Mouse (Mus musculus) midbrain, embryonic 10.5 days (tissue): ENCODE measurements around the gene Gm21958. TPM values are rescaled to one million over a fixed set of nuclear protein-coding genes. Genes with fewer than 3 reads are reported as not detected.
"Not testable (repeated sequence)": the region's sequence is repeated elsewhere in the genome, so short reads cannot be mapped to it uniquely, and the experiment has no call there.

Experiments
- DNase-seq: peaks from one replicate; pipeline ENCODE4 v3.0.0-alpha.2; 2017; ENCODE audit warnings: low spot score
- H3K27ac ChIP-seq: fragments of 300-500 bp; sonication (generic); replicated peaks from 2 replicates; pipeline ENCODE4 v1.5.1; 2016; ENCODE audit warnings: mild to moderate bottlenecking
- H3K27me3 ChIP-seq: fragments of 300-500 bp; sonication (generic); 2 replicates; pipeline ENCODE4 v1.6.1; 2016; ENCODE audit warnings: low read depth, mild to moderate bottlenecking; ENCODE audit not compliant: poor library complexity, severe bottlenecking
- H3K36me3 ChIP-seq: fragments of 300-500 bp; sonication (generic); 2 replicates; pipeline ENCODE4 v1.6.1; 2016; ENCODE audit warnings: mild to moderate bottlenecking, moderate library complexity
- H3K4me1 ChIP-seq: fragments of 300-500 bp; sonication (generic); 2 replicates; pipeline ENCODE4 v1.6.1; 2016
- H3K4me3 ChIP-seq: fragments of 300-500 bp; sonication (generic); 2 replicates; pipeline ENCODE4 v1.5.1; 2016; ENCODE audit warnings: mild to moderate bottlenecking, moderate library complexity
- H3K9me3 ChIP-seq: fragments of 300-500 bp; sonication (generic); replicated peaks from 2 replicates; pipeline ENCODE4 v1.6.1; 2016; ENCODE audit warnings: mild to moderate bottlenecking
- WGBS: fragments of 180-500 bp; shearing (Covaris S2); methylation state at CpG from one replicate; pipeline ENCODE4 v1.1.7; 2016; 5-methylcytosine and 5-hydroxymethylcytosine counted together
- polyA plus RNA-seq: library from polyadenylated mRNA; unstranded; fragments of >200 nt; fragmentation: Nextera tagmentation; extraction: Ambion mirVana; gene quantifications from 2 replicates; pipeline ENCODE4 v1.2.1, GENCODE M21; 2016

The Gm21958 gene
- polyA plus RNA-seq, 1 experiment from 2014 or later, result 0.56 TPM

DNA sequence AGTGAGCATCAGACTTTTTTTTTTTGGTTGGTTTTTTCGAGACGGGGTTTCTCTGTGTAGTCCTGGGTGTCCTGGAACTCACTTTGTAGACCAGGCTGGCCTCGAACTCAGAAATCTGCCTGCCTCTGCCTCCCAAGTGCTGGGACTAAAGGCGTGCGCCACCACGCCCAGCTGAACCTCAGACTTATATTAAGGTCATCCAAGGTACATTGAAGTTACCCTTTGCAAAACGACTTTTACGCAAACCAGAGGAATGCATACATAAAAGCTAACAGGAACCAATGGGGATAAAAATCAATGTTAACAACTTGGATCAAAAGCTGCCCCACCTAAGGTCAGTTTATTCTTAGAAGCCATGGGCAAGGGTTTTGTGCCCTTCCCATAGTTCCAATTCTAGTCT is 10.0 kb downstream of the Gm21958 start:
- H3K4me3 ChIP-seq, H3K27me3 ChIP-seq, DNase-seq, H3K4me1 ChIP-seq, H3K9me3 ChIP-seq, H3K27ac ChIP-seq: not testable (repeated sequence)
- 97% methylated on average over 8 of the region's 8 CpGs for WGBS
- peaks cover 96% of the 10 kb centered on the region for H3K36me3 ChIP-seq

- no peak overlapping the region for H3K4me3 ChIP-seq
- H3K27me3 ChIP-seq, result no peaks in the 10 kb centered on the region
- peaks cover 97% of the 10 kb centered on the region for H3K36me3 ChIP-seq
- H3K4me1 ChIP-seq, result no peaks in the 10 kb centered on the region
- WGBS, result 85% methylated on average over 5 of the region's 5 CpGs
- DNase-seq, result no peak
- H3K27ac ChIP-seq, result no peak overlapping the region
- H3K9me3 ChIP-seq, result no peaks in the 10 kb centered on the region
Observed at GRCm38 (mm10) chr3:54699759-54700301, 14.3 kb downstream of the Gm21958 start.

DNA sequence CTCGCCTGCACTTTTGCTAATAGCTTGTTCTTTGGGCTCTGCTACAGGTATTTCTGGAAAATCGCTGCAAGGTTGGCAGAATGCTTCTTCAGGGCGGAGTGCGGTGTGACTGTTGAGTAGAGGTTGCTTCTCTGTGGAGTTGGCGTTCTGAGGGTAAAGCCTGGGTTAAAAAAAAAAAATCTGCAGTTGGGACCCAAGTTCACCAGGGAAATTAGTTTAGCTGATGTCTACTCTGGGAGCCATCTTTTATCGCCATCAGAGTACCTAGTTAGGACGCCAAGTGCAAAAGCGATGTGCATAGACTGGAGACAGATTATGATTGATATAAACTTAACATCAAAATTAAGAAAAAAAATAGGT is 21.1 kb downstream of the Gm21958 start:
- Histone ChIP-seq H3K27ac (peak overlapping the region; percentile 91), H3K4me3 (peak overlapping the region; percentile 81), H3K36me3 (peaks cover 35% of the 10 kb centered on the region), H3K27me3 (peaks cover 4% of the 10 kb centered on the region; the same call in 1 of the 2 replicates), H3K9me3 (no peaks in the 10 kb centered on the region), H3K4me1 (peaks cover 14% of the 10 kb centered on the region)
- DNase-seq, result no peak
- WGBS, result under 1% methylated on average over 8 of the region's 8 CpGs

- Histone ChIP-seq H3K27ac (peak within 1 kb of the TSS; percentile 91), H3K4me1 (peaks cover 14% of the 10 kb centered on the region), H3K9me3 (no peaks in the 10 kb centered on the region), H3K36me3 (peaks cover 29% of the 10 kb centered on the region), H3K27me3 (peaks cover 4% of the 10 kb centered on the region; the same call in 1 of the 2 replicates), H3K4me3 (peak within 1 kb of the TSS; percentile 81)
- 2% methylated on average over 65 of the region's 65 CpGs for WGBS
- peak; percentile 95 for DNase-seq
Observed at GRCm38 (mm10) chr3:54692202-54693055, 21.7 kb downstream of the Gm21958 start, which contains the start of gene Supt20. Gene Supt20 (plus strand): TSS chr3:54692807.

DNA sequence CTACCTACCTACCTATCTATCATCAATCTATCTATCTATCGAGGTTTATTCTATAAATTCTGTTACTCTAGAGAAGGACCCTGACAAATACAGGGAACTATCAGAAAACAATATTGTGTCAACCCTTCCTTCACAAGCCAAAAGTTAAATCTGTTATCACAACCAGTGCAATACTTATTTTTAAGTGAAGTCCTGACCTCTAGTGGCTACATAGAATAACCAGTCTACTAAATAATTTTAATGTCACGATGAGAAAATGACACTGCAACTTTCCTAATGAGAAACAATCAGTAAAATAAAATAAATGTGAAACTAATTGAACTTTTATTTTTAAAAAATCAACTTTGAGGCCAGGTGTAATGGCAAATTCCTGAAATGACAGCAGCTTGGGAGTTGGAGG is 25.1 kb downstream of the Gm21958 start:
- no peak overlapping the region for H3K4me3 ChIP-seq
- H3K9me3 ChIP-seq, result no peaks in the 10 kb centered on the region
- no peaks in the 10 kb centered on the region for H3K36me3 ChIP-seq
- WGBS, result 63% methylated on average over 2 of the region's 2 CpGs
- H3K27me3 ChIP-seq, result peaks cover 4% of the 10 kb centered on the region; the same call in 1 of the 2 replicates
- H3K4me1 ChIP-seq, result peaks cover 11% of the 10 kb centered on the region
- DNase-seq, result no peak
- H3K27ac ChIP-seq, result no peak overlapping the region

DNA sequence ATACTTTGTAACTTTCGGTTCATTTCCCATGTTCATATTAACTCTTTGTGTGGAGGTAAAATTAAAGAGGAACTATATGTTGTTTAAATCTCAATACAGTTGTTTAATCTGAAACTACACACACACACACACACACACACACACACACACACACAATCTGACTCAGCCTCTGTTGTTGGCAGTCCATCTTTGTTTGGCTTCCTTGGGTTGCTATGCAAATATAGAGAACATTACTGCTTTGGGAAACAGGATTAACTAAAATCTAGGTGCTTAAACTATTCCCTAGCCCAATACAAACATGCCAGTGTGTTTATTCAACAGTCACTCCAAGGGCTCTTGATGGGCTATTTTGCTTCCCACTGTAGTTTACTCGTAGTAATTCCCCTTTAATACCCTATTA is 26.9 kb downstream of the Gm21958 start:
- H3K27ac ChIP-seq, result no peak overlapping the region
- H3K4me3 ChIP-seq, result no peak overlapping the region
- peaks cover 4% of the 10 kb centered on the region for H3K4me1 ChIP-seq
- no peaks in the 10 kb centered on the region for H3K9me3 ChIP-seq
- no peaks in the 10 kb centered on the region for H3K36me3 ChIP-seq
- 83% methylated on average over 2 of the region's 2 CpGs for WGBS
- peaks cover 4% of the 10 kb centered on the region; the same call in 1 of the 2 replicates for H3K27me3 ChIP-seq
- no peak for DNase-seq

DNA sequence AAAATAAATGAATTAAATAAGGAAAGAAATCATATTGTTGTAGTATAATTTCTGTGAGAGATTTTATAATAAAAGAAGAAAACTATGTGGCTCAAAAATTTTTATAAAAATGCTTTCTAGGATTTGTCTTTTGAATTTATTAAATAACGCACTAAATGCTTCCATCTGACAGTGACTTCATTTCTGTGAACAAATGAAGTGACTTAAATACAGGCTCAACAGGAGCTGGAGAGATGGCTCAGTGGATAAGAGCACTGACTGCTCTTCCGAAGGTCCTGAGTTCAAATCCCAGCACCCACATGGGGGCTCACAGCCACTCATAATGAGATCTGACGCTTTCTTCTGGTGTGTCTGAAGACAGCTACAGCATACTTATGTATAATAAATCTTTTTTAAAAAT is 29.0 kb downstream of the Gm21958 start:
- no peak for DNase-seq
- no peaks in the 10 kb centered on the region for H3K4me1 ChIP-seq
- H3K27ac ChIP-seq, result no peak overlapping the region
- no peak overlapping the region for H3K4me3 ChIP-seq
- no peaks in the 10 kb centered on the region for H3K27me3 ChIP-seq
- H3K9me3 ChIP-seq, result no peaks in the 10 kb centered on the region
- WGBS, result 94% methylated on average over 3 of the region's 3 CpGs
- no peaks in the 10 kb centered on the region for H3K36me3 ChIP-seq

- Histone ChIP-seq H3K27me3 (no peaks in the 10 kb centered on the region), H3K4me3 (no peak overlapping the region), H3K4me1 (no peaks in the 10 kb centered on the region), H3K9me3 (no peaks in the 10 kb centered on the region), H3K36me3 (no peaks in the 10 kb centered on the region), H3K27ac (no peak overlapping the region)
- 80% methylated on average over 6 of the region's 6 CpGs for WGBS
- no peak for DNase-seq
Observed at GRCm38 (mm10) chr3:54681310-54682204, 32.6 kb downstream of the Gm21958 start.

GRCm38 (mm10) chr3:54676818-54677217 is 37.3 kb downstream of the Gm21958 start:
- no peak overlapping the region for H3K4me3 ChIP-seq
- H3K27me3 ChIP-seq, result no peaks in the 10 kb centered on the region
- H3K36me3 ChIP-seq, result no peaks in the 10 kb centered on the region
- H3K9me3 ChIP-seq, result no peaks in the 10 kb centered on the region
- no peak overlapping the region for H3K27ac ChIP-seq
- WGBS, result 90% methylated on average over 2 of the region's 2 CpGs
- H3K4me1 ChIP-seq, result 0 out of 2 replicates have a peak, but pooled peaks cover 3% of the 10 kb centered on the region
- no peak for DNase-seq

DNA sequence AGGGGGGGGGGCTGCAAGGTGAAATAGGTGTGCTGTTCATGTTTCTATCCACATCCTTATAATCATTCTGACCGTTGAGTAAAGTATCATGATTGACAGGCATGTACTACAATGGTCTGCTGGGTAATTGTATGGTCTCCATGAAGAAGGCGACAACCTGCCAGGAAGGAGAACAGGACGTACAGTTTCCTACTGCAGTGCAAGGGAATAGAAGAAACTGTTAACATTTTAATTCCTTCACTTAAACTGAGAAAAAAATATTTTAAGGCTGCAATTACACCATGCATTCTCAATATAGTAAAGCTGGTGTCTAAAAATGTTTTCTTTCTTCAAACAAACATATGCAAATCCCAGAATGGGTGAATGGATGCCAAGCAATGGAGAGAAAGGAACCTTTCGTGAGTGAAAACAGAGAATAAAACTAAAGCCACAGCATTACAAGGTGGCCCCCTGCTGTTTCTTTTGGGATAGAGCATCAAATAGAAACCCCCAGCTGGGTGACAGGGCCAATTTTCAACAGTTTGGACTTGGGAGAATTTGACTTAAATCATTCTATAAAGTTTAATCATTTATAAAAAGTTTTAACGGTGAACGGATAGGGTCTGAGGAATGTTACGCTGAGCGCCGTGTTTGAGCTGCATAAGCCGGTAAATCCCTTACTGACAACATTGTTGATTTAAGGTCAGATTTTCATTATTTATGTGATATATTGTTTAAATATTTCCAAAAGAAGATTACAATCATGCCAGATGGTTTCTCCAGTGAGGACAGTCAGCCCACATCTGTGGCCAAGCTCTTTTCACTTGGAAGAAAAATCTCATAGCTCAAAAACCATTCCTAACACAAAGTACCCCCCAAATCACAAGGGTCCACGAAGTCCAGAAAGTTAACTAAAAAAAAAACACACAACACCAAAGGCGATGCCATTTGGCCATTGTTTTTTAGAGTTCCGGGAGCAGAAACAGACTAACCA is 41.3 kb downstream of the Gm21958 start:
- no peak overlapping the region for H3K27ac ChIP-seq
- no peaks in the 10 kb centered on the region for H3K27me3 ChIP-seq
- peak; percentile 17 for DNase-seq
- WGBS, result 69% methylated on average over 13 of the region's 13 CpGs
- no peaks in the 10 kb centered on the region for H3K36me3 ChIP-seq
- no peaks in the 10 kb centered on the region for H3K9me3 ChIP-seq
- H3K4me1 ChIP-seq, result 0 out of 2 replicates have a peak, but pooled peaks cover 3% of the 10 kb centered on the region
- H3K4me3 ChIP-seq, result no peak overlapping the region

GRCm38 (mm10) chr3:54672111-54672510 is 42.0 kb downstream of the Gm21958 start:
- no peaks in the 10 kb centered on the region for H3K27me3 ChIP-seq
- no peaks in the 10 kb centered on the region for H3K9me3 ChIP-seq
- H3K4me1 ChIP-seq, result 0 out of 2 replicates have a peak, but pooled peaks cover 3% of the 10 kb centered on the region
- no peak overlapping the region for H3K4me3 ChIP-seq
- H3K27ac ChIP-seq, result no peak overlapping the region
- H3K36me3 ChIP-seq, result no peaks in the 10 kb centered on the region
- DNase-seq, result no peak
- 86% methylated on average over 3 of the region's 3 CpGs for WGBS
